Mouse (Mus musculus): ENCODE data around the gene Dynlt3.
A peak's percentile ranks its signal among the peaks of the same experiment; 100 is the strongest.
"Not testable (repeated sequence)": the region's sequence is repeated elsewhere in the genome, so short reads cannot be mapped to it uniquely, and the experiment has no call there.

Dynlt3 gene

GRCm38 (mm10) chrX:9662391-9663111 lies at the start of gene Dynlt3:
Gene Dynlt3, minus strand, starts transcription at chrX:9663003.
- peak; percentile 82 to 83 for DNase-seq

GRCm38 (mm10) chrX:9699815-9700214 lies 37.0 kb upstream of the Dynlt3 start:
- no peak for DNase-seq

- no peak for DNase-seq
These were observed 33.2 kb upstream of the Dynlt3 start for GRCm38 (mm10) chrX:9695997-9696396.

GRCm38 (mm10) chrX:9672040-9672439 lies 9.2 kb upstream of the Dynlt3 start:
- DNase-seq: no peak

DNA sequence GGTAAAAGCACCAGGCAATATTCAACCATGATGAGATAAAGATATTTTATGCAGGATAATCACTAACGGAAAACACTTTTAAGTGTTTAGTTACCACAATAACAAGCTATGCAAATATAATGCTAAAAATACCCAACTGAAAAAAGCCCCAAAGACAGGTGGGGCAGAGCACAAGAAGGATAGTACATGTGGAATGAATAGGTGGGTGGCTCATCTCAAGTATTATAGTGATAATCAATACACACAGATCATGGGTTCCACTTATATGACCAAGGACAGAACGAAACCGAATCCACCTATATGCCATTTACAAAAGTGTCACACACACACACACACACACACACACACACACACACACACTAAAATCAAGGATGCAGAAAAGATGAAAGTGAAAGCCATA lies 8.6 kb upstream of the Dynlt3 start:
- DNase-seq: no peak

GRCm38 (mm10) chrX:9652806-9653205 lies 10.0 kb downstream of the Dynlt3 start:
- DNase-seq: no peak

GRCm38 (mm10) chrX:9640594-9640993 lies 22.2 kb downstream of the Dynlt3 start:
- not testable (repeated sequence) for DNase-seq

DNA sequence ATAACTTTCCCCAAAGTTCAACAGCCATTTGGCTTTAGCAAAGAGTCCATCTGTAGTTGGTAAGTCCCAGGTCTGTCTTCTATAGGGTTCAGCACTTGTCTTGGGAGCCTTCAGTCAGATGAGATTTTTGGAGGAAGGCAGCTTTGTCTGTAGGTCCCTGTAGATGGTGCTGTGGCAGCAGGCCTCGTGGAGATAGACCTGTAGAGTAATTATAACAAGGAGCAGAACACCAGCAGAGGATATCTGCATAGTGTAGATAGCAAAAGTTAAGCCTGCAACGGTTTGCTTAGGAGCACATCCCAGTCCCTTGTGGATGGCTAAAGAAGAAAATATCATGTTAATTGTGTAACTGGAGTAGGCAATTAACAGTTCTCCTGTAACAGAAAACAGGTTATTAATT lies 22.7 kb downstream of the Dynlt3 start:
- DNase-seq: not testable (repeated sequence)
